11 mouse cellular contexts compared by ENCODE assay signal in the genomic region with DNA sequence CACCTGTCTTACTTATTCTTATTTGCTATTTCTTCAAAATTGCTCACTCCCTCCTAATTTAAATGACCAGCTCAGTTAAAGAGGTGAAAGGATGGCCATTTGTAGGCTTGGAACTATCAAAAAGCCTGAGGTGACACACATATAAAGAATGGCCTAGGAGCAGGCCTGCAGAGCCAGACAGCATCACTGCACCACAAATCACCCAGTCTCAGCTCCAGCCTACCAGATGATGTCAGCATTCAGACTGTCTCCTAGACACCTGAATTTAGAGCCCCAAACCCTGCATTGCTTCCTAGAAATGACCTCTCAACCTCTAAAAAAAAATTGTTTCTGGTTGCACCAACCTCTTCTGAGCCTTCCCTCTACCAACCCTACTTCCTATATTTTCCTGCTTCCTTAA.
DNase-seq lines count a peak whose midpoint lies in the region; ATAC-seq and TF ChIP-seq lines count a peak whose summit lies in the region.
"Had no signal": no experiment of that assay in that cellular context is flagged by ENCODE, and none has a peak within 500 bp of the region (broad histone marks: within the 10 kb centered on the region; RNA-seq: fewer than 3 reads in every experiment).

No protein-coding gene starts in this region.

- H3K27me3 ChIP-seq in forebrain, embryonic 12.5 days, result peaks cover 26% of the 10 kb centered on the region
- H3K27me3 ChIP-seq in hindbrain, postnatal 0 days (ENCODE audit: insufficient read depth, low read length), result no peaks in the 10 kb centered on the region; the same call in 1 of the 2 replicates
- no peaks in the 10 kb centered on the region; the same call in 1 of the 2 replicates for H3K27me3 ChIP-seq in intestine, postnatal 0 days (replicated peaks; ENCODE audit: control insufficient read depth, insufficient read depth, low read length)
- H3K27me3 ChIP-seq in intestine, embryonic 16.5 days (replicated peaks; ENCODE audit: control insufficient read depth, insufficient read depth, low read length), result 0 out of 2 replicates have a peak, but pooled peaks cover 2% of the 10 kb centered on the region
- H3K27me3 ChIP-seq: heart, embryonic 12.5 days had no signal

- no peaks in the 10 kb centered on the region for H3K9me3 ChIP-seq in forebrain, embryonic 12.5 days
- no peaks in the 10 kb centered on the region for H3K9me3 ChIP-seq in hindbrain, postnatal 0 days (ENCODE audit: low read length)
- no peaks in the 10 kb centered on the region for H3K9me3 ChIP-seq in intestine, postnatal 0 days (ENCODE audit: control insufficient read depth)
- H3K9me3 ChIP-seq in intestine, embryonic 16.5 days (ENCODE audit: control insufficient read depth, low read length), result no peaks in the 10 kb centered on the region
- H3K9me3 ChIP-seq: heart, embryonic 12.5 days; lung, embryonic 15.5 days had no signal

- DNase-seq in retina, embryonic 14.5 days (ENCODE audit: low spot score), result peak; percentile 9
- DNase-seq in retina, postnatal 1 day, result no peak
- DNase-seq in hindbrain, postnatal 0 days (ENCODE audit: low spot score), result no peak
- no peak for DNase-seq in heart, adult 11 months
- DNase-seq: kidney, adult 11 months had no signal

- peaks cover 3% of the 10 kb centered on the region; the same call in 1 of the 2 replicates for H3K4me1 ChIP-seq in forebrain, embryonic 12.5 days
- H3K4me1 ChIP-seq in hindbrain, postnatal 0 days (ENCODE audit: insufficient read depth, low read length), result no peaks in the 10 kb centered on the region
- H3K4me1 ChIP-seq in olfactory bulb, adult 2 months (ENCODE audit: control insufficient read depth, insufficient read depth, low read length), result peaks cover 3% of the 10 kb centered on the region; the same call in 1 of the 2 replicates
- no peaks in the 10 kb centered on the region for H3K4me1 ChIP-seq in intestine, postnatal 0 days (replicated peaks; ENCODE audit: control insufficient read depth, insufficient read depth, low read length)
- no peaks in the 10 kb centered on the region for H3K4me1 ChIP-seq in intestine, embryonic 16.5 days (ENCODE audit: control insufficient read depth, insufficient read depth, low read length)
- H3K4me1 ChIP-seq: heart, embryonic 12.5 days; lung, embryonic 15.5 days had no signal

- ATAC-seq in forebrain, embryonic 12.5 days (ENCODE audit: low FRiP score), result peak; percentile 47; the same call in 1 of the 2 replicates
- no peak; the same call in 1 of the 2 replicates for ATAC-seq in hindbrain, postnatal 0 days
- no peak for ATAC-seq in intestine, postnatal 0 days
- ATAC-seq in intestine, embryonic 16.5 days, result no peak

- peak overlapping the region; percentile 37 for H3K4me3 ChIP-seq in forebrain, embryonic 12.5 days (replicated peaks)
- peak overlapping the region; percentile 35 for H3K4me3 ChIP-seq in hindbrain, postnatal 0 days (ENCODE audit: low read length)
- peak overlapping the region; percentile 40 for H3K4me3 ChIP-seq in olfactory bulb, adult 2 months (ENCODE audit: insufficient read depth, low read depth, low read length)
- H3K4me3 ChIP-seq in intestine, postnatal 0 days (ENCODE audit: low read depth, low read length), result no peak overlapping the region
- H3K4me3 ChIP-seq in intestine, embryonic 16.5 days (ENCODE audit: low read length), result no peak overlapping the region
- H3K4me3 ChIP-seq: heart, embryonic 12.5 days; lung, embryonic 15.5 days had no signal

- peak overlapping the region; percentile 54 for H3K4me2 ChIP-seq in forebrain, embryonic 12.5 days
- H3K4me2 ChIP-seq in hindbrain, postnatal 0 days (ENCODE audit: low read depth, low read length), result peak overlapping the region; percentile 54
- no peak overlapping the region for H3K4me2 ChIP-seq in intestine, postnatal 0 days (replicated peaks; ENCODE audit: low read depth)
- no peak overlapping the region for H3K4me2 ChIP-seq in intestine, embryonic 16.5 days (ENCODE audit: low read depth, low read length)
- H3K4me2 ChIP-seq: heart, embryonic 12.5 days; lung, embryonic 15.5 days had no signal

- H3K9ac ChIP-seq in forebrain, embryonic 12.5 days, result peak overlapping the region; percentile 47
- peak overlapping the region; percentile 47 for H3K9ac ChIP-seq in hindbrain, postnatal 0 days (replicated peaks; ENCODE audit: low read length)
- H3K9ac ChIP-seq in intestine, postnatal 0 days (ENCODE audit: low read depth, low read length), result no peak overlapping the region
- H3K9ac ChIP-seq in intestine, embryonic 16.5 days (ENCODE audit: low read depth, low read length), result no peak overlapping the region
- H3K9ac ChIP-seq: heart, embryonic 12.5 days; lung, embryonic 15.5 days had no signal

- TF ChIP-seq CTCF in hindbrain, postnatal 0 days (IDR thresholded peaks at IDR 0.05; ENCODE audit: low read depth), result no peak
- no peak for TF ChIP-seq CTCF in olfactory bulb, adult 2 months (IDR thresholded peaks at IDR 0.05; ENCODE audit: insufficient read depth, low read depth, low read length)
- no peak for TF ChIP-seq CTCF in intestine, postnatal 0 days (IDR thresholded peaks at IDR 0.05; ENCODE audit: low read depth)

- peaks cover 11% of the 10 kb centered on the region; the same call in 1 of the 2 replicates for H3K36me3 ChIP-seq in forebrain, embryonic 12.5 days (replicated peaks)
- no peaks in the 10 kb centered on the region for H3K36me3 ChIP-seq in hindbrain, postnatal 0 days (ENCODE audit: insufficient read depth, low read length)
- H3K36me3 ChIP-seq in intestine, postnatal 0 days (ENCODE audit: control insufficient read depth, insufficient read depth), result no peaks in the 10 kb centered on the region
- no peaks in the 10 kb centered on the region for H3K36me3 ChIP-seq in intestine, embryonic 16.5 days (ENCODE audit: control insufficient read depth, insufficient read depth, low read length)
- H3K36me3 ChIP-seq: heart, embryonic 12.5 days; lung, embryonic 15.5 days had no signal

- no peak for TF ChIP-seq POLR2A in olfactory bulb, adult 2 months (IDR thresholded peaks at IDR 0.05; ENCODE audit: insufficient read depth, low read depth, low read length)

- peak overlapping the region; percentile 87; the same call in 1 of the 2 replicates for H3K27ac ChIP-seq in forebrain, embryonic 12.5 days
- peak overlapping the region; percentile 84 for H3K27ac ChIP-seq in hindbrain, postnatal 0 days
- peak overlapping the region; percentile 21; the same call in 1 of the 2 replicates for H3K27ac ChIP-seq in olfactory bulb, adult 2 months (ENCODE audit: insufficient read depth, low read depth, low read length)
- no peak overlapping the region for H3K27ac ChIP-seq in intestine, postnatal 0 days (ENCODE audit: low read depth, low read length)
- no peak overlapping the region for H3K27ac ChIP-seq in intestine, embryonic 16.5 days (ENCODE audit: low read length)
- H3K27ac ChIP-seq: lung, embryonic 15.5 days had no signal

Comparison
In these comparisons a context has a peak if more than half of its experiments do, and no peak if none do; other contexts are left out.
1. H3K27ac ChIP-seq: peak in forebrain, embryonic 12.5 days (single experiment), hindbrain, postnatal 0 days (single experiment) and olfactory bulb, adult 2 months (single experiment); none in intestine, postnatal 0 days (single experiment) and intestine, embryonic 16.5 days (single experiment).
2. H3K4me2 ChIP-seq: peak in forebrain, embryonic 12.5 days (single experiment) and hindbrain, postnatal 0 days (single experiment); none in intestine, postnatal 0 days (single experiment) and intestine, embryonic 16.5 days (single experiment).
3. H3K4me3 ChIP-seq: peak in forebrain, embryonic 12.5 days (single experiment), hindbrain, postnatal 0 days (single experiment) and olfactory bulb, adult 2 months (single experiment); none in intestine, postnatal 0 days (single experiment) and intestine, embryonic 16.5 days (single experiment).
4. H3K9ac ChIP-seq: peak in forebrain, embryonic 12.5 days (single experiment) and hindbrain, postnatal 0 days (single experiment); none in intestine, postnatal 0 days (single experiment) and intestine, embryonic 16.5 days (single experiment).